Mouse (Mus musculus): ENCODE results near the gene Bud13. TPM values are rescaled to one million over a fixed set of nuclear protein-coding genes. Genes with fewer than 3 reads are reported as not detected.

The Bud13 gene
- polyA plus RNA-seq, 1 experiment from 2014 or later, result 19.8 TPM

DNA sequence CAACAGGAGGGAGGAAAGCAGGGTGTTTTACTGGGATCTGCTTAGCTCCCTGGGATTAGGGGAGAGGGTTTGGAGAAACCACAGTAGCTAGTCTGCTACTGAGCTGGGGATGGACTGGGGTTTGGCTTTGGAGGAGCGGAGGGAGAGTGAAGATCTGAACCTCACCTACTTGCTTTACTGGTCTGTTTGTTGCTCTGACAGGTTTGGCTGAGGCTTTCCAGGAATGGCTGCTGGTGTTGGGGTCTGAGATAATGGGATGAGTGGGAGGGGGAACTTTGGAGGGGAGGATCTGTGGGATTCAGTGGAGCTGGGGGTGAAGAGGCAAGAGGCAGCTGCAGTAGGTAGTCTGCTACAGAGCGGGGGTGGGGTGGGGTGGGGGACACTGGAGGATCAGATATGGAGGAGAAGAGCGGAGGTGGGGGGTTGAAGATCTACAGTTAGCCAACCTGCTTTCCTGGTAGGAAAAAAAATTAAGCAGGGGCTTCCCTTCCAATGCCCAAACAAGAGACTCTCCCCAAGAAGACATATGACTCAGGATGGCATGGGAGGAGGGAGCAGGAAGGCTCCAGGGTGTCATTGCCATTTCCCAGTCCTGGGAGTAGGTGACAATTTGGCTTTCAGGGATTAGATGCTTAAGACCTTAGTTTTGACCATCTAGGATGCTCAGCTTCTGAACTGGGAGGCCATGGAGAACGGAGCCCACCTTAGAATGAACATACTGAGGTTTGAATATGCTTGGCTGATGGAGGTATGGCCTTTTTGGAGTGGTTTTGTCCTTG is 63.3 kb downstream of the Bud13 start:
- no peak overlapping the region for H3K9ac ChIP-seq (replicated peaks)

More for the DNA sequence above, 63.3 kb downstream of the Bud13 start:
- H3K27ac ChIP-seq, result no peak overlapping the region
- H3K9me3 ChIP-seq, result no peaks in the 10 kb centered on the region
- no peaks in the 10 kb centered on the region for H3K36me3 ChIP-seq
- WGBS, result 87% methylated on average over 4 of the region's 4 CpGs
- H3K4me3 ChIP-seq (replicated peaks), result no peak overlapping the region
- H3K27me3 ChIP-seq, result 0 out of 2 replicates have a peak, but pooled peaks cover 3% of the 10 kb centered on the region
- no peak overlapping the region for H3K4me2 ChIP-seq (replicated peaks)
- peaks cover 10% of the 10 kb centered on the region for H3K4me1 ChIP-seq (replicated peaks)
- no peak for ATAC-seq

Other genes with a start within 250 kb of the Bud13 start
- 2.9 and 3.3 TPM in 2 replicates for gene Apoa1, start 54.4 kb upstream of the Bud13 start, polyA plus RNA-seq (2015; fragmentation: Nextera tagmentation; extraction: Ambion mirVana)
- gene Apoc3, start 47.4 kb upstream of the Bud13 start, polyA plus RNA-seq (2015; fragmentation: Nextera tagmentation; extraction: Ambion mirVana), result not detected in 2 replicates
- gene Apoa4, start 42.3 kb upstream of the Bud13 start, polyA plus RNA-seq (2015; fragmentation: Nextera tagmentation; extraction: Ambion mirVana), result 0.08 and 0.57 TPM in 2 replicates
- gene Apoa5, start 14.4 kb upstream of the Bud13 start, polyA plus RNA-seq (2015; fragmentation: Nextera tagmentation; extraction: Ambion mirVana), result not detected in 2 replicates
- gene Zpr1, start 9.9 kb upstream of the Bud13 start, polyA plus RNA-seq (2015; fragmentation: Nextera tagmentation; extraction: Ambion mirVana), result 54.5 and 61.0 TPM in 2 replicates
- gene 4931429L15Rik, start 37.0 kb downstream of the Bud13 start, polyA plus RNA-seq (2015; fragmentation: Nextera tagmentation; extraction: Ambion mirVana), result 0.13 TPM in 1 of 2 replicates, not detected in the other